Mouse (Mus musculus) kidney, adult 2 months (tissue): ENCODE data around the gene Fmn2.

Source experiments
- CTCF ChIP-seq: fragments of 200-500 bp; conservative IDR thresholded peaks from 2 replicates; pipeline ENCODE4 v1.5.1; 2011; ENCODE audit warnings: low read depth, mild to moderate bottlenecking, control low read depth, low read length, moderate library complexity, mixed read lengths; ENCODE audit not compliant: insufficient read depth, insufficient read length
- POLR2A ChIP-seq: fragments of 200-500 bp; IDR thresholded peaks from one replicate; pipeline ENCODE4 v1.6.1; 2011; ENCODE audit warnings: low read depth, low read length, control low read depth

- TF ChIP-seq CTCF (no peak), POLR2A (no peak)
Measured at GRCm38 (mm10) chr1:174502031-174502845, 613 bp downstream of the Fmn2 start.
